ENCODE assay signal across 8 mouse cellular contexts in genomic region chr11:101155728-101156371, GRCm38 (mm10). TPM values are rescaled to one million over a fixed set of nuclear protein-coding genes. Genes with fewer than 3 reads are reported as not detected.
A peak's percentile ranks its signal among the peaks of the same experiment; 100 is the strongest.
DNase-seq lines count a peak whose midpoint lies in the region; ATAC-seq and TF ChIP-seq lines count a peak whose summit lies in the region.

TSS of gene Tubg2 (plus strand) at chr11:101155907.

- peak; percentile 35 to 42 for DNase-seq in CD8-positive naive resting alpha-beta T cell, adult 2 months (ENCODE audit: low read depth in 2 of 2, low spot score in 2 of 2)
- peak; percentile 81 for DNase-seq in adrenal gland, postnatal 14 days
- DNase-seq in embryonic facial prominence, embryonic 14.5 days (ENCODE audit: low spot score) = peak; percentile 88
- peak; percentile 70 to 77 for DNase-seq in heart, postnatal 10 days
- peak; percentile 75 to 83 for DNase-seq in layer of hippocampus, adult 8-10 months (ENCODE audit: low spot score in 2 of 2)
- DNase-seq in lung, adult 2 months = no peak
- peak; percentile 46 for DNase-seq in retina, postnatal 7 days (ENCODE audit: low read depth, low spot score)

- H3K9ac ChIP-seq in embryonic facial prominence, embryonic 14.5 days (ENCODE audit: low read depth, low read length) = peak within 1 kb of the TSS; percentile 62

- H3K4me2 ChIP-seq in embryonic facial prominence, embryonic 14.5 days (ENCODE audit: low read depth, low read length) = peak within 1 kb of the TSS; percentile 63

- 3% methylated on average over 22 of the region's 36 CpGs for WGBS in embryonic facial prominence, embryonic 14.5 days
- WGBS in lung, adult 2 months = 4% methylated on average over 36 of the region's 36 CpGs

- H3K4me3 ChIP-seq in embryonic facial prominence, embryonic 14.5 days (ENCODE audit: low read depth, low read length) = peak within 1 kb of the TSS; percentile 38
- peak within 1 kb of the TSS; percentile 39 for H3K4me3 ChIP-seq in lung, adult 2 months (replicated peaks; ENCODE audit: extremely low read depth, low read depth, low read length)

- no peak for TF ChIP-seq CTCF in lung, adult 2 months (IDR thresholded peaks at IDR 0.05; ENCODE audit: insufficient read depth, low read length)

- H3K9me3 ChIP-seq in embryonic facial prominence, embryonic 14.5 days (ENCODE audit: control insufficient read depth, low read length) = no peaks in the 10 kb centered on the region

- TF ChIP-seq POLR2A in lung, adult 2 months (IDR thresholded peaks at IDR 0.05; ENCODE audit: borderline replicate concordance, extremely low read depth, low read depth, low read length) = no peak

- intact Hi-C loops in heart, postnatal 10 days (cut with DNase I) = no loop called here

- no peaks in the 10 kb centered on the region for H3K36me3 ChIP-seq in embryonic facial prominence, embryonic 14.5 days (ENCODE audit: control insufficient read depth, insufficient read depth, low read length)

- peaks cover 4% of the 10 kb centered on the region; the same call in 1 of the 2 replicates for H3K4me1 ChIP-seq in embryonic facial prominence, embryonic 14.5 days (ENCODE audit: control insufficient read depth, insufficient read depth, low read length)
- H3K4me1 ChIP-seq in lung, adult 2 months (ENCODE audit: control insufficient read depth, insufficient read depth, low read length) = no peaks in the 10 kb centered on the region

- peak within 1 kb of the TSS; percentile 66; the same call in 1 of the 2 replicates for H3K27ac ChIP-seq in embryonic facial prominence, embryonic 14.5 days (replicated peaks; ENCODE audit: low read depth, low read length)

- no peaks in the 10 kb centered on the region for H3K27me3 ChIP-seq in embryonic facial prominence, embryonic 14.5 days (replicated peaks; ENCODE audit: control insufficient read depth, insufficient read depth, low read length)

- peak; percentile 89 for ATAC-seq in embryonic facial prominence, embryonic 14.5 days (ENCODE audit: low read depth)
- no peak for ATAC-seq in erythroid progenitor cell, adult 5-6 weeks (replicated peaks; ENCODE audit: low FRiP score, poor library complexity, severe bottlenecking)

RNA-seq across cellular contexts. Expression of gene Tubg2, which starts in this region (rescaled TPM):
- 7.2 and 7.9 TPM in 2 replicates for total RNA-seq in adrenal gland, postnatal 14 days (2021)
- 6.6 and 8.4 TPM in 2 replicates for polyA plus RNA-seq in embryonic facial prominence, embryonic 14.5 days (2014; fragmentation: Nextera tagmentation; extraction: Ambion mirVana)
- 1 to 10 TPM; 3.4 to 3.5 TPM for total RNA-seq in heart, postnatal 10 days (2021)
- 10 to 100 TPM; 32.9 to 43.5 (median 38.2) TPM for total RNA-seq in layer of hippocampus, adult 8-10 months (2022)
- polyA plus RNA-seq in lung, adult 2 months (2012; rRNA removed) = 2.4 and 3.2 TPM in 2 replicates
- not detected in 2 replicates for total RNA-seq in erythroid progenitor cell, adult 5-6 weeks (2015; ENCODE audit: low replicate concordance)
- not detected in 2 replicates for total RNA-seq in erythroid progenitor cell, adult 5-6 weeks (2017; ENCODE audit: low replicate concordance)
